Mouse (Mus musculus): ENCODE results near the gene Gm21789.
"Not testable (repeated sequence)": the region's sequence is repeated elsewhere in the genome, so short reads cannot be mapped to it uniquely, and the experiment has no call there.

Gene Gm21789

GRCm38 (mm10) chrX:32941468-32941867 is at the start of gene Gm21789:
TSS of gene Gm21789 (plus strand) at chrX:32941768.
- DNase-seq, result not testable (repeated sequence)

GRCm38 (mm10) chrX:32894325-32894724 is 47.2 kb upstream of the Gm21789 start, which contains the start of gene Btbd35f30:
TSS of gene Btbd35f30 (plus strand) at chrX:32894625.
- not testable (repeated sequence) for DNase-seq

GRCm38 (mm10) chrX:32973597-32973996 is 32.0 kb downstream of the Gm21789 start, which contains the start of gene Btbd35f5:
TSS of gene Btbd35f5 (plus strand) at chrX:32973897.
- not testable (repeated sequence) for DNase-seq

Measured in cerebellum, adult 9-11 months (tissue).